Mouse (Mus musculus): ENCODE measurements around the gene Alpk3.

- TF ChIP-seq CTCF (IDR thresholded peaks at IDR 0.05; ENCODE audit: control insufficient read depth, insufficient read depth, insufficient replicate concordance, low read depth, low read length) (no peak), POLR2A (IDR thresholded peaks at IDR 0.05; ENCODE audit: control insufficient read depth, low read depth, low read length) (no peak)
Measured at GRCm38 (mm10) chr7:81124773-81125172, 67.4 kb downstream of the Alpk3 start.
